Mouse (Mus musculus) ZHBTc4 (cell line): Measurements from ENCODE around the gene Uhrf1bp1.

Source experiments
- DNase-seq: peaks from one replicate; pipeline ENCODE4 v3.0.0-alpha.2; 2011; ENCODE audit warnings: low read depth, low spot score

Uhrf1bp1 gene

DNA sequence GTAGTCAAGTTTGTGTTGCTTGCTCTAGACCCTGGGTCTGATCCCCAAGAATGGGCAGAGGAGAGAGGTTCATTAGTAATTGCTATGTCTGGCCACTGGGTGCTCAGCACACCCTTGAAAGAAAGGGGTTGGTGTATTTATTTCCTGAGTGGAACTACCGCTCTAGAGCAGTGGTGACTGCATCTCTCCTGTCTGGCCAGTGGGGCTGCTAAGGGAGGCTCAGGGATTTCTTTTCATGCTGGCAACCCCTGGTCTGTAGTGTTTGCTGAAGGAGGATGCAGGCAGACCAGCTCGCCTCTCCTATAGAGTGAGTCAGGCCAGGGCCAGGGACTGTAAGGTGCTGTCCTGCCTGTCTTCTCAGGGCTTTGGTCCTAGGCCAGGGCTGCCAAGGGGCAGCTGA, 90.9 kb downstream of the Uhrf1bp1 start:
- no peak for DNase-seq
